Mouse (Mus musculus): ENCODE data around the gene Pitpnc1.

Gene Pitpnc1

DNA sequence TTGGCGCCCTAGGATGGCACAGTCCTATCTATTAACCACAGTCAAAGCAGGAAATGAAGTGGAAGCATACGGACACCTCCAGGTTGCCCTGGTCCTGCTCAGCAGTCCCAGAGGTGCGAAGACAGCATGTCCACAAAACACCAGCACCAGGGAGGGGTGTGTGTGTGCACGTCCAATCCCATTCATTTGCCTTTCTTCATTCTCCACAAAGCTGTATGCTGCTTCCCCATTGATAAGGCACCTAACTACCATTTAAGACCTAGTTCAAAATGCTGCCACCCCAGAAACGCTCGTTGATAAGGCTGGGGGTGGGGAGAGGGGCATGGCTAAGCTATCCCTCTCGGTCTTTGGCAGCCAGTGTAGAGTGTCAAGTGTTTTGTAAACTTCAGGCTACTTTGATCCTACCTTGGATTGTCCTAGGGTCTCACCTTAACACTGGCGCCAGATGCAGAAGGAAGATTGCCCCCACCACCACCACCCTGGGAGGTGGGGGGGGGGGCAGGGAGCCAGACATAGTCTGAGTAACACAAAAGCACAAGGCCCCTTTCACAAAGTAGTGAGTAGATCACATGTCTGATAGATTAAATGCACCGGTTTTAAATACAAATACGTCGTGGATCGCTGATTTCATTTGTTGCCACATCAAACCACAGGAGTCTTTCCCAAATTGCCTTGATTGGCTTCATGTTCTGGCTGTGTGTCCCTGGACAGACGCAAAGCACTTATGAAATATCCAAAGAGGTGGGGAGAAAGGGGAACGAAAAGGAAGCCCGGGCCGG, 2.1 kb downstream of the Pitpnc1 start:
- DNase-seq (ENCODE audit: low read depth, low spot score), result no peak

DNA sequence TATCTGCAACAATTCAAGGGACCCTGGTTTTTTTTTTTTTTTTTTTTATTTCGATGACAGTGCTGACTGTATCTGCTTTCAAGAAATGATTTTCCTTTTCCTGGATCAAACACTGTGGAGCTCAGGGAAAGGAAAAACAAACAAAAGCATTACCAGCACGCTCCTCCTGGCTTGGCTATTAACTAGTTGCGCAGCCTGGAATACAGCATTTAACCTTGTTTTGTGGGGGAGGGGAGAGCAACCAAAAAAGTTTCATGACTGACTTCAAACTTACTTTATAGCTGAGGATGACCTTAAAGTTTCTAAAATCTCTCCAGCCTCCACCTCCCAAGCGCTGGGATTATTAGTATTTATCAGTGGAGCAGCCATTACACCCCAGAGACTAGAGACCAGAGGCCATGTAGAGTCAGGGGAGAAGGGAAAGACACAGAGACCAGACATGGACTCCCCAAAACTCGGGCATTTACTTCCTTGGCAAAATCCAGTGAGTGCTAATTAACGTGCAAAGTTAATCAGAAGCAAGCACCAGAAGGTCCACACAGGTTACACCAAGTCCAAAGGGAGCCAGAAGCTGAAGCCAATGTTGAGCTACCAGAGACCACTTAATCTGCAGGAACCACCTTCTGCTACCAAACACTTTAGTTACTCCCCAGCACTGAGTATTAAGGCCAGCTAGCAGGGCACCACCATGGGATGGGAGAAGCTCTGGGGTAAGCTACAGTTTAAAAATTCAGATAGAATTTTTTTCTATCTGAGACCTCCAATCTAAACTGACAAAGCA, 3.7 kb downstream of the Pitpnc1 start:
- no peak for DNase-seq (ENCODE audit: low read depth, low spot score)

GRCm38 (mm10) chr11:107465969-107466368, 4.5 kb downstream of the Pitpnc1 start:
- DNase-seq (ENCODE audit: low read depth, low spot score), result no peak

- no peak for DNase-seq (ENCODE audit: low read depth, low spot score)
Measured at GRCm38 (mm10) chr11:107465041-107465440, 5.5 kb downstream of the Pitpnc1 start.

- no peak for DNase-seq (ENCODE audit: low read depth, low spot score)
Measured at GRCm38 (mm10) chr11:107464141-107464540, 6.4 kb downstream of the Pitpnc1 start.

- DNase-seq (ENCODE audit: low read depth, low spot score), result no peak
Measured at GRCm38 (mm10) chr11:107463251-107463681, 7.2 kb downstream of the Pitpnc1 start.

DNA sequence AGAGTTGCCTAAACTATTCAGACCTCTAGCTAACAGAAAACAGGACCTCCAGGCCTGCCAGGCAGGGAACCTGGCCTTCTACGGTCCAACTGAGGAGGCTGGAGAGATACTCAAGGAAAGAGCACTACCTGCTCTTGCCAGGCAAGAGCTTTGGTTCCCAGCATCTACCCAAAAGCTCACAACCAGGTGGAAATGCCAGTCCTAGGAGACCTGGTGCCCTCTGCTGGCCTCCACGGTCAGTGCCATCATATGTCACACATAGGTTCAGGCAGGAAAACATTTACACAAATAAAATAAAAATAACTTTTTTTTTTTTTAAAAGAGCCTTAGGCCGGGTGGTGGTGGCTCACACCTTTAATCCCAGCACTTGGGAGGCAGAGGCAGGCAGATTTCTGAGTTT, 8.0 kb downstream of the Pitpnc1 start:
- no peak for DNase-seq (ENCODE audit: low read depth, low spot score)

GRCm38 (mm10) chr11:107459828-107460227, 10.7 kb downstream of the Pitpnc1 start:
- DNase-seq (ENCODE audit: low read depth, low spot score), result no peak

DNA sequence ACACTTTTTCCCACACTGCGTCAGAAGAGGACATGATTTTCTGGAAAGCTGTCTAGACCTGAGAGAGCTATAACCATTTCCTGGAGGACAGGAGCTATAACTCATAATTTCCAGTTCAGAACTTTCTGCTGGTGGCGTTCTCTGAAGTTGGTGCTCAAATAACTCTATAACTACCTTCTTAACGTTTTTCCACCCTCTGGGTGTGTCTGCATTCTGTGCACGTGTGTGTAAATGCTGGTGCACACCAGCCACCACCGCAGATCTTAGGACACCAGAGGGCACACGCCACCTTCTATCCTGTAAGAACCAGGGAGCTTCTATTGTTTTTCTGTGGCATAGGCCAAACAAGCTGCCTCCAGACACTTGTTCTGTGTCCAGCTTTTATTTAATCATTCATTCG, 11.5 kb downstream of the Pitpnc1 start:
- DNase-seq (ENCODE audit: low read depth, low spot score), result no peak

DNA sequence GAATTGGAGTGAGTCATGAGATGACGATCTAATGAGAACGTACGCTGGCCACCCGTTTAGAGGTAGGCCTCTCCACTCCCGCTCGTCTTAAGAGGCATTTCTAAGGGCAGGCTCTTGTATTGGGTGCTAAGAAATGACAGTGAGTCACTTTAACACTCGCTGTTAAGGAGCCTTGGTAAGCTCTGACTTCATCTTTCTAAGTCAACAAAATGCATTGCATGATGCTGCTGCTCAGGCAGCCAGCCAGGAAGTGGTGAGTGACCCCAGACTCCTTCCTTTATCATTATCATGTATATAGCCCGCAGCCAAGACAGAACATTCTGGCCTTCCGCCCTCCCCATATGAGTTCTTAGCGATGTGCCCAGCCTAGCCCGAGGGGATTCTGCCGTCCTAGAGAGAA, 12.2 kb downstream of the Pitpnc1 start:
- DNase-seq (ENCODE audit: low read depth, low spot score), result no peak

DNA sequence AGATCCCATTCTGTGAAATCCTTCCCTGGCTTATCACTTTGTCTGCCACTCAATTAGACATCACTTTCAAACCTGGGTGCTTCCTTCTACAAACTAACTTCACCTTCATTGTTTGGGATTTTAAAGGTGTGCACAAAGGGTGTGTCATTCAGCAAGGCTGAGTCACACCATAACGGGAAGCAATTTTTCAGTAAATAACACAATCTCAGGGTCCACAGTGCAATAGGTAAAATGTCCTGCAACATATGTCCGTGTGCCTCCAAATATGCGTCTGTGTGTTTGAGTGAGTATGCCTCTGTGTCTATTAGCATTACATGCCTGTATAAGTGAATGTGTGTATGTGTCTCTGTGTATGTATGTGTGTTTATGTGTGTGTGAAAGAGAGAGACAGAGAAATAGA, 13.2 kb downstream of the Pitpnc1 start:
- no peak for DNase-seq (ENCODE audit: low read depth, low spot score)

DNA sequence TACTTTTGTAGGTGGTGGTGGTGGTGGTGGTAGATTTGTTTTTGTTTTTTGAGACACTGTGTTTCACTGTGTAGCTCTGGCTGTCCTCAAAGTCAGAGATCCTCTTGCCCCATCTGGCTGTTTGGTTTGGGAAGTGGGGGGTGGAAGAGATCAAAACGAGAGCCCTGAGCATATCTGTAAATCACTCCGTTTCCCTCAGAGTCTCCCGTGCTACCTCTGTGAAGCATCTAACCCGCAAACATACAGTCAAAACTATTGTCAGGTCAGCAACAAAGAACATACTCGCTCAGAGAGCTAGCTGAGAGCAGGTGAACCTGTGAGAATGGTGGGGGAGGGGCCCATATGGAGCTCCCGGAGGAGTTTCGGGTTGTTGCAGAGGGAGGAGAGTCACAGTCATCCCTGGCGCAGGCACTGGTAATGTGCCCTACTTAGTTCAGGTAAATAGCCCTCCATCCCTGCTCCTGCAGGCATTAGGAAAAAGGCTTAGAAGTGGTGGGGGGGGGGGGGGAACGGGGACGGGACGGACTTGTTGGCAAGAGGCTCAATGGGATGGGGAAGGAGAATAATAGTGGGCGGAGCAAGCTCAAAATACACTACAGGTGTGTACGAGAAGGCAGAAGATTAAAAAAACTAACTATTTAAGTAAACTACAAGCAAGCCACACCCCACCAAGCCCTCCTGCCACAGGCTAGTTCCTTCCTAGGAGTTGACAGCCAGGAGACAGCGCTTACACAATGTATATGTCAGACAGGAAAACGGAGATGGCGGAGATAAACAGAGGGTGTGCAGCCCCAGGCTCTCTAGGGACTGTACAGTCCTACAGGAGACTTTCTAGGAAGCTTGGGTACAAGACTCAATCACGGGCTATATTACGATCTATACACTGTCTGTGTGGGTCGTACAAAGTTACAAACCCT, 15.7 kb downstream of the Pitpnc1 start:
- DNase-seq (ENCODE audit: low read depth, low spot score), result peak; percentile 49

DNA sequence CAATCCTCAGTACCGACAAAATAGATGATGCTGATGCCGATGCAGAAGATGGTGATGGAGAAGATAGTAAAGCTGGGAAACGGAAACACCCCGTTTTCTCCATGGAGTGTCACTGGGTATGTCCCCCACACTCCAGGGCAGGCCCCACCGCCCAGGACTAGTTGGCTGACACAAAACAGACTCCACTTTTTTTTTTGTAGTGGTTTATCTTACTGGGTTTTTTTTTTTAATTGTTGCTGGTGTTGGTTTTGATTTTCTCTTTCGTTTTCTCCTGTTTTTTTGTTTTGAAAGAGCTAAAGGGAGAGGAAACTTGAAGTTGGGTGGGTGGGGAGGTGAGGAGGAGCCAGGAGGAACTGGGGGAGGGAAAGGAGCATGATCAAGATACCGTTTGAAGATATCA, 18.4 kb downstream of the Pitpnc1 start:
- DNase-seq (ENCODE audit: low read depth, low spot score), result no peak

DNA sequence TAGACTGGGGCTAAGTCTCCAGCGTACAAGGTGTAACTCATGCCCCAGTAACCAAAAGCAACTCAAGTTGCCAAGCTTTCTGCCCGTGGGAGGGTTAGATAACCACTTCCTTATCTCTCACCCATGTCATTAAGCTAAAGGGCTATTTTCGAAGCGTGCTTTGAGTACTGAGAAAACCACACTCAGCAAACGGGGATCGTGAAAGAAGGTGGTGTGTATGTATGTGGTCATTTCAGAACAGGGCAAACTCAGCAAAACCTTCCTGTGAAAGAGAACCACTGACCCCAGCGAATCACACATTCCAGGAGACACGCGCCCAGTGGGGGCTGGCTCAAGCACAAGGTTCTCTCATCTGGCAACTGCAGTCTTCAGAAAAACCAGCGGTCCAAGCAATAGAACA, 19.4 kb downstream of the Pitpnc1 start:
- DNase-seq (ENCODE audit: low read depth, low spot score), result no peak

GRCm38 (mm10) chr11:107450097-107450496, 20.4 kb downstream of the Pitpnc1 start:
- DNase-seq (ENCODE audit: low read depth, low spot score), result no peak

- no peak for DNase-seq (ENCODE audit: low read depth, low spot score)
Measured at GRCm38 (mm10) chr11:107449169-107449910, 21.2 kb downstream of the Pitpnc1 start.

DNA sequence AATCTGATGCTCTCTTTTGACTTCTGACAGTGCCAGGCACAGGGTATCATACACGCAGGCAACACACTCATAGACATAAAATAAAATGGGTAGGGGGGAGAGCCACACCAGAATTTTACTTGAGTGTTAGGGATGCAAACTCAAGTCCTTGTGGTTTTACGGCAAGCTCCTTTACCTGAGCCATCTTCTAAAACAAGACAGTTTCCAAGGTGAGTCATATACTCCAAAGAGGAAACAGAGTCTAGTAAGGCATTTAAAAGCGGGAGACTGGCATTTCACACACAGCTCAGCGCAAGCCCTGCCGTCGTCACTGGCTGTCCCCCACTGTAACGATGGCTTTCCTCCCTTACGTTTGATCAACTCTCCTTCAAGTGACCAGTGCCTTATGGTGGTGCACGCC, 22.6 kb downstream of the Pitpnc1 start:
- no peak for DNase-seq (ENCODE audit: low read depth, low spot score)

- no peak for DNase-seq (ENCODE audit: low read depth, low spot score)
Measured at GRCm38 (mm10) chr11:107447349-107447748, 23.1 kb downstream of the Pitpnc1 start.

DNA sequence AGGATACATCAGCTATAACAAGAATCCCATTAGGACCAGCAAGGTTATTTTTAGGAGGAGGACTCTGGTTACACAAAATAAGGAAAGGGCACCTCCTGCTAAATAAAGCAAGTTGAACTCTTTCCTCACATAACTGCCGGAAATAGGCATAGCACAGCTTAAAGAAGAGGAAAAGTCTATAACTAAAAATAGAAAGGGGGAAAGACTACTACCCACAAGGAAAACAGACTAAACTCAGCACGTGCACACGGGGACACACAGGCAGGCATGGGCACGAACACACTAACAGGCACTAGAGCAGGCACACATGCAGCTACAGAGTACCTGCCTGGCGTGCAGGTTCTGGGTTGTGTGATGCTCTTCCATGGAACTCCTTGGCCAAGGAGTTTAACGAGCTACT, 23.8 kb downstream of the Pitpnc1 start:
- DNase-seq (ENCODE audit: low read depth, low spot score), result no peak

DNA sequence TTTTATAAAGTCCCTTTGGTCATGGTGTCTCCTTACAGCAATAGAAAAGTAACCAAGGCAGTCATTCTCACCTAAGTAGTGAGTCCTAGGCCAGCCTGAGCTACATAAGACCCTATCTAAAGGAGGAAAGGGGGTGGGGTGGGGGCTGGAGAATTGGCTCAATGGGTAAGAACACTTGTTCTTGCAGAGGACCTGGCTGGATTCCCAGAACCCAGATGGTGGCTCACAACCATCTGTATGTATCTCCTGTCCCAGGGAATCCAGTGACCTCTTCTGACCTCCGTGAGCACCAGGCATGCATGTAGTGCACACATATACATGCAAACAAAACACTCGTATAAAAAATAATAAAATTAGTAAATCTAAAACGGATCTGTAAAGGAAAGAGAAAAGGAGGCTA, 24.8 kb downstream of the Pitpnc1 start:
- no peak for DNase-seq (ENCODE audit: low read depth, low spot score)

Data from retina, adult 2 months (tissue).